In the genomic region with DNA sequence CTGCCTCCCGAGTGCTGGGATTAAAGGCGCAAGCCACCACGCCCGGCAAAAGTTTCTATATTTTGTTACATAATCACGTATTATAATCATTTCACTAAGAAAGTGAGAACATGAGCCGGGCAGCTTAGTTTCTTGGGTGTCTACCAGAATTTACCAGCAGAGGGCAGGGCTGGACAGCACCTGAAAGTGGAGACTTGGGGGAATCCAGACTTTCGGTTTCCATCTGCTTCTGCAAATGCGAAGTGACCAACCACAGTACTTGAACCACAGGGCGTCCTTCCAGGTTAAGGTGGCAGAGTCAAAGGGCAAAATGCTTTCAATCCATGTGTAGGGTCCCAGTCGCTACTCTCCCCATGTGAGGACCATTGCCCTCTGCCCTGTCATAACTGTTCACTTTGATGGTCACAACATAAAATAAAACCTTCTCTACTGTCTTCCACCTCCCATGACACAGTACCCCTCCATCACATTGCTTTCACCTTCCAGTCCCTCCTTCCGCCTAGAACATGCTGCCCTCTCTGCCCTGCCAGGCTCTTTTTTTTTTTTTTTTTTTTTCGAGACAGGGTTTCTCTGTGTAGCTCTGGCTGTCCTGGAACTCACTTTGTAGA, we compare ENCODE assay signal across 9 mouse cellular contexts. TPM values are rescaled to one million over a fixed set of nuclear protein-coding genes. Genes with fewer than 3 reads are reported as not detected.
DNase-seq lines count a peak whose midpoint lies in the region; ATAC-seq and TF ChIP-seq lines count a peak whose summit lies in the region.
"Had no signal": no experiment of that assay in that cellular context is flagged by ENCODE, and none has a peak within 500 bp of the region (broad histone marks: within the 10 kb centered on the region; RNA-seq: fewer than 3 reads in every experiment).

No protein-coding gene starts in this region.

- WGBS in heart, embryonic 15.5 days: 27% methylated on average over 12 of the region's 12 CpGs
- 14% methylated on average over 12 of the region's 12 CpGs for WGBS in large intestine, adult 2 months
- 14% methylated on average over 11 of the region's 12 CpGs for WGBS in liver, embryonic 16.5 days (ENCODE audit: insufficient replicate concordance)
- WGBS in thymus, adult 2 months: 14% methylated on average over 12 of the region's 12 CpGs

- peak; percentile 89 for DNase-seq in brain, adult 2 months (ENCODE audit: low read depth, low spot score)
- peak; percentile 70 for DNase-seq in large intestine, adult 2 months (ENCODE audit: low read depth, low spot score)
- DNase-seq in ovary, postnatal 10 days (ENCODE audit: low spot score): peak; percentile 54
- DNase-seq in thymus, adult 2 months: peak; percentile 79

- H3K4me2 ChIP-seq in heart, embryonic 15.5 days: peak overlapping the region; percentile 59
- H3K4me2 ChIP-seq in liver, embryonic 16.5 days (ENCODE audit: low read depth, low read length): peak overlapping the region; percentile 63
- H3K4me2 ChIP-seq: neural tube, embryonic 13.5 days had no signal

- H3K27me3 ChIP-seq in ES-Bruce4 (ENCODE audit: control insufficient read depth, insufficient read depth, low read length, poor library complexity, severe bottlenecking): no peaks in the 10 kb centered on the region
- peaks cover 3% of the 10 kb centered on the region; the same call in 1 of the 2 replicates for H3K27me3 ChIP-seq in erythroblast, embryonic 14.5 days (ENCODE audit: control insufficient read depth)
- no peaks in the 10 kb centered on the region for H3K27me3 ChIP-seq in heart, embryonic 15.5 days
- H3K27me3 ChIP-seq in liver, embryonic 16.5 days (ENCODE audit: control insufficient read depth, insufficient read depth, low read depth, low read length): no peaks in the 10 kb centered on the region
- H3K27me3 ChIP-seq in thymus, adult 2 months (ENCODE audit: control insufficient read depth, insufficient read depth, low read length): no peaks in the 10 kb centered on the region
- H3K27me3 ChIP-seq: neural tube, embryonic 13.5 days had no signal

- no peak for ATAC-seq in heart, embryonic 15.5 days (replicated peaks; ENCODE audit: insufficient number of reproducible peaks, insufficient read depth, low FRiP score, low read depth)
- ATAC-seq in liver, embryonic 16.5 days (ENCODE audit: low read depth): peak; percentile 49

- no peak overlapping the region for H3K9ac ChIP-seq in ES-Bruce4 (ENCODE audit: low read depth, poor library complexity, severe bottlenecking)
- no peak overlapping the region for H3K9ac ChIP-seq in heart, embryonic 15.5 days
- H3K9ac ChIP-seq in liver, embryonic 16.5 days (ENCODE audit: low read depth, low read length): 0 out of 2 replicates have a peak overlapping the region, but pooled peaks have one; percentile 34
- H3K9ac ChIP-seq: neural tube, embryonic 13.5 days had no signal

- peaks cover 15% of the 10 kb centered on the region for H3K9me3 ChIP-seq in ES-Bruce4 (replicated peaks; ENCODE audit: control insufficient read depth, insufficient read depth, low read length, poor library complexity, severe bottlenecking)
- H3K9me3 ChIP-seq in erythroblast, embryonic 14.5 days (ENCODE audit: control insufficient read depth, low read length): peaks cover 4% of the 10 kb centered on the region
- H3K9me3 ChIP-seq in heart, embryonic 15.5 days (replicated peaks): no peaks in the 10 kb centered on the region
- H3K9me3 ChIP-seq in liver, embryonic 16.5 days (replicated peaks; ENCODE audit: control insufficient read depth, low read length): no peaks in the 10 kb centered on the region
- H3K9me3 ChIP-seq: neural tube, embryonic 13.5 days had no signal

- 0 out of 2 replicates have a peak overlapping the region, but pooled peaks have one; percentile 29 for H3K27ac ChIP-seq in ES-Bruce4 (ENCODE audit: insufficient read depth, low read length)
- H3K27ac ChIP-seq in heart, embryonic 15.5 days: no peak overlapping the region
- no peak overlapping the region for H3K27ac ChIP-seq in liver, embryonic 16.5 days (ENCODE audit: low read length)
- no peak overlapping the region for H3K27ac ChIP-seq in thymus, adult 2 months (ENCODE audit: control insufficient read depth, insufficient read depth, low read length)
- H3K27ac ChIP-seq: neural tube, embryonic 13.5 days had no signal

- no peak overlapping the region for H3K4me3 ChIP-seq in ES-Bruce4 (ENCODE audit: low read depth, low read length)
- H3K4me3 ChIP-seq in erythroblast, embryonic 14.5 days (replicated peaks): peak overlapping the region; percentile 53
- H3K4me3 ChIP-seq in heart, embryonic 15.5 days: peak overlapping the region; percentile 35
- peak overlapping the region; percentile 48 for H3K4me3 ChIP-seq in liver, embryonic 16.5 days (ENCODE audit: low read depth, low read length)
- peak overlapping the region; percentile 27 for H3K4me3 ChIP-seq in thymus, adult 2 months (ENCODE audit: control insufficient read depth, insufficient read depth, low read length)
- H3K4me3 ChIP-seq: neural tube, embryonic 13.5 days had no signal

- TF ChIP-seq EP300 in ES-Bruce4 (IDR thresholded peaks at IDR 0.05; ENCODE audit: insufficient read depth, low read depth, low read length): no peak

- H3K4me1 ChIP-seq in ES-Bruce4 (ENCODE audit: control insufficient read depth, insufficient read depth, low read length): no peaks in the 10 kb centered on the region
- peaks cover 4% of the 10 kb centered on the region for H3K4me1 ChIP-seq in erythroblast, embryonic 14.5 days (ENCODE audit: control insufficient read depth)
- 0 out of 2 replicates have a peak, but pooled peaks cover 2% of the 10 kb centered on the region for H3K4me1 ChIP-seq in heart, embryonic 15.5 days (replicated peaks)
- no peaks in the 10 kb centered on the region; the same call in none of the 2 replicates for H3K4me1 ChIP-seq in liver, embryonic 16.5 days (ENCODE audit: control insufficient read depth, low read depth, low read length)
- H3K4me1 ChIP-seq in thymus, adult 2 months (replicated peaks; ENCODE audit: control insufficient read depth, insufficient read depth, low read length): 0 out of 2 replicates have a peak, but pooled peaks cover 3% of the 10 kb centered on the region
- H3K4me1 ChIP-seq: neural tube, embryonic 13.5 days had no signal

- peak; percentile 70 for TF ChIP-seq CTCF in ES-Bruce4 (IDR thresholded peaks at IDR 0.05; ENCODE audit: low read depth, low read length)
- TF ChIP-seq CTCF in thymus, adult 2 months (IDR thresholded peaks at IDR 0.05; ENCODE audit: borderline replicate concordance, control insufficient read depth, extremely low read depth, insufficient read depth, low read length, poor library complexity): peak; percentile 18; the same call in 1 of the 2 replicates

- no peaks in the 10 kb centered on the region for H3K36me3 ChIP-seq in ES-Bruce4 (ENCODE audit: control insufficient read depth, insufficient read depth, low read length, poor library complexity, severe bottlenecking)
- H3K36me3 ChIP-seq in erythroblast, embryonic 14.5 days (ENCODE audit: control insufficient read depth): no peaks in the 10 kb centered on the region
- no peaks in the 10 kb centered on the region for H3K36me3 ChIP-seq in heart, embryonic 15.5 days
- no peaks in the 10 kb centered on the region for H3K36me3 ChIP-seq in liver, embryonic 16.5 days (ENCODE audit: control insufficient read depth, insufficient read depth)
- no peaks in the 10 kb centered on the region for H3K36me3 ChIP-seq in thymus, adult 2 months (ENCODE audit: control insufficient read depth, insufficient read depth, low read length)
- H3K36me3 ChIP-seq: neural tube, embryonic 13.5 days had no signal

- no peak for TF ChIP-seq POLR2A in ES-Bruce4 (IDR thresholded peaks at IDR 0.05; ENCODE audit: insufficient read depth, low read length)
- TF ChIP-seq POLR2A in thymus, adult 2 months (IDR thresholded peaks at IDR 0.05; ENCODE audit: control insufficient read depth, extremely low read depth, insufficient read depth, low read length, poor library complexity): no peak

RNA-seq across cellular contexts. Expression of a gene that starts 20.3 kb away (rescaled TPM):
- polyA plus RNA-seq in ES-Bruce4 (2011; ENCODE audit: insufficient read depth, insufficient read length, low read depth, missing spikeins): 315 and 353 TPM in 2 replicates
- polyA plus RNA-seq in erythroblast, embryonic 14.5 days (2012): 0.37 and 1.1 TPM in 2 replicates
- polyA plus RNA-seq in heart, embryonic 15.5 days (2015; fragmentation: Nextera tagmentation; extraction: Ambion mirVana): 79.9 and 80.0 TPM in 2 replicates
- 32.5 and 38.3 TPM in 2 replicates for polyA plus RNA-seq in large intestine, adult 2 months (2012; rRNA removed)
- polyA plus RNA-seq in liver, embryonic 16.5 days (2015; fragmentation: Nextera tagmentation; extraction: Ambion mirVana): 39.9 and 56.3 TPM in 2 replicates
- 40.8 and 41.7 TPM in 2 replicates for polyA plus RNA-seq in thymus, adult 2 months (2012; rRNA removed)

Comparison
In these comparisons a context has a peak if more than half of its experiments do, and no peak if none do; other contexts are left out.
1. RNA of a gene that starts 20.3 kb away (polyA plus RNA-seq): 315 to 353 TPM in ES-Bruce4, 79.9 to 80.0 TPM in heart, embryonic 15.5 days, 40.8 to 41.7 TPM in thymus, adult 2 months, 39.9 to 56.3 TPM in liver, embryonic 16.5 days and 32.5 to 38.3 TPM in large intestine, adult 2 months; 0.37 to 1.1 TPM in erythroblast, embryonic 14.5 days; every median in the first group is over 10 times any median in the second.
2. Peak in every context shown above with its lines, with median percentiles within 50 percentile points of each other: DNase-seq.